Mouse (Mus musculus): Measurements from ENCODE around the gene Tle4. TPM values are rescaled to one million over a fixed set of nuclear protein-coding genes. Genes with fewer than 3 reads are reported as not detected.

Tle4 gene
- polyA plus RNA-seq, 1 experiment from 2014 or later = 35.1 TPM

- ATAC-seq (ENCODE audit: low FRiP score, low read depth) = no peak
- H3K27me3 ChIP-seq = peaks cover 23% of the 10 kb centered on the region
- peak overlapping the region; percentile 56 for H3K27ac ChIP-seq (replicated peaks)
- 0 out of 2 replicates have a peak overlapping the region, but pooled peaks have one; percentile 6 for H3K4me2 ChIP-seq (replicated peaks)
- no peaks in the 10 kb centered on the region for H3K9me3 ChIP-seq
- H3K4me1 ChIP-seq = peaks cover 47% of the 10 kb centered on the region
- no peak overlapping the region for H3K4me3 ChIP-seq
- WGBS = 49% methylated on average over 2 of the region's 2 CpGs
- H3K9ac ChIP-seq (replicated peaks) = no peak overlapping the region
- H3K36me3 ChIP-seq = 0 out of 2 replicates have a peak, but pooled peaks cover 3% of the 10 kb centered on the region
Measured at GRCm38 (mm10) chr19:14507911-14508310, 89.9 kb downstream of the Tle4 start.

GRCm38 (mm10) chr19:14506875-14507670 lies 90.8 kb downstream of the Tle4 start:
- Histone ChIP-seq H3K9ac (replicated peaks) (no peak overlapping the region), H3K4me3 (no peak overlapping the region), H3K4me2 (replicated peaks) (peak overlapping the region; percentile 6; the same call in 1 of the 2 replicates), H3K27me3 (peaks cover 22% of the 10 kb centered on the region), H3K9me3 (no peaks in the 10 kb centered on the region), H3K27ac (replicated peaks) (peak overlapping the region; percentile 56), H3K36me3 (0 out of 2 replicates have a peak, but pooled peaks cover 3% of the 10 kb centered on the region), H3K4me1 (peaks cover 54% of the 10 kb centered on the region)
- 12% methylated on average over 3 of the region's 3 CpGs for WGBS
- ATAC-seq (ENCODE audit: low FRiP score, low read depth) = peak; percentile 86

DNA sequence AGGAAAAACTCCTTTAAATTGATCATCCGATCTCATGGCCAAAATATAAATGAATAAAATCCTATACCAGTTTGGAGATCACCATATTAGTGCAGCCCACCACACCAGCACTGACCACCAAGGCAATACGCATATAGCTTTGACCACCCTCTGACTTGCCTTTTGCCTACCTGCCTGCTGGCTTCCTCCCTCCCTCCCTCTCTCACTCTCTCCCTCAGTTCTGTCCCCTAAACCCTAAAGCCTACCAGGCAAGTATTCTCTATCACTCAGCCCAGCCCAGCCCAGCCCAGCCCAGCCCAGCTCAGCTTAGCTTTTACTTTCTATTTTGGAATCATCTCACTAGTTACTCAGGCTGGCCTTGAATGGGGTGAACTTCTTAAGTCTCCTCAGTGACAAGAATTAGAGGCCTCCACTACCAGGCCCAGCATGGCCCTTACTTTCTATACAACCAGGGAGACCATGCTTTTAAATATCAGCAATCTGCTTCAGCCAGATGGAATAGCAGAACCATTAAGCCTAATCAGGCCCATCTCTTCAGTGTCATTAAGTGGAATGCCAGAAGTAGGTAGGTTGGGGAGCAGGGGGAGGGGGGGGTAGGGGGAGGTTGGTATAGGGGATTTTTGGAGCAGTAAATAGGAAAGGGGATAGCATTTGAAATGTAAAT lies 91.8 kb downstream of the Tle4 start:
- H3K4me2 ChIP-seq (replicated peaks) = peak overlapping the region; percentile 24
- WGBS = 36% methylated on average over 2 of the region's 2 CpGs
- 0 out of 2 replicates have a peak, but pooled peaks have one; percentile 7 for ATAC-seq (ENCODE audit: low FRiP score, low read depth)
- peaks cover 20% of the 10 kb centered on the region for H3K27me3 ChIP-seq
- H3K36me3 ChIP-seq = 0 out of 2 replicates have a peak, but pooled peaks cover 3% of the 10 kb centered on the region
- no peak overlapping the region for H3K4me3 ChIP-seq
- H3K9me3 ChIP-seq = no peaks in the 10 kb centered on the region
- peak overlapping the region; percentile 57 for H3K27ac ChIP-seq (replicated peaks)
- H3K4me1 ChIP-seq = peaks cover 62% of the 10 kb centered on the region
- H3K9ac ChIP-seq (replicated peaks) = no peak overlapping the region

DNA sequence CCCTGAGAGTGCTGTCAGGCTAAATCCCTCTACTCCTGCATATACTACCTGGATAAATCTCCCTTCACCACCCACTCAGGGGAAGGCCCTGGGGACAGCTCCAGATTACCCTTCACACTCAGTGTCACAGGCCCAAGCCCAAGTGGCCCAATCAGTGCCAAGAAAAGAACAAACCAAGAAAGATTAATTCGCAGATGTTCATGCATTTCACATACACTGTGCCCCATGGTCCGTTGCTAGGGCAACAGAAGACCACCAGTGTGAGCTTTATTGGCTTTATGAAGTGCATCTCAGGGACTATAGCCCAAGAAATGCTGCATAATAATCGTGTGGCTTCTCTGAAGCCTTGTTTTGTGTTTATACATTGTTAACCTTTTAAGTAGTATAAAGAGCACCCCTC lies 92.5 kb downstream of the Tle4 start:
- H3K4me1 ChIP-seq = peaks cover 65% of the 10 kb centered on the region
- ATAC-seq (ENCODE audit: low FRiP score, low read depth) = peak; percentile 69
- no peak overlapping the region for H3K4me3 ChIP-seq
- H3K27me3 ChIP-seq = peaks cover 20% of the 10 kb centered on the region
- peak overlapping the region; percentile 24 for H3K4me2 ChIP-seq (replicated peaks)
- 13% methylated on average over 3 of the region's 3 CpGs for WGBS
- no peaks in the 10 kb centered on the region for H3K9me3 ChIP-seq
- 0 out of 2 replicates have a peak, but pooled peaks cover 2% of the 10 kb centered on the region for H3K36me3 ChIP-seq
- H3K9ac ChIP-seq (replicated peaks) = no peak overlapping the region
- H3K27ac ChIP-seq (replicated peaks) = peak overlapping the region; percentile 57

GRCm38 (mm10) chr19:14503862-14504261 lies 94.0 kb downstream of the Tle4 start:
- no peaks in the 10 kb centered on the region for H3K36me3 ChIP-seq
- ATAC-seq (ENCODE audit: low FRiP score, low read depth) = no peak
- no peak overlapping the region for H3K4me2 ChIP-seq (replicated peaks)
- no peak overlapping the region for H3K27ac ChIP-seq (replicated peaks)
- peaks cover 72% of the 10 kb centered on the region for H3K4me1 ChIP-seq
- WGBS = 78% methylated on average over 6 of the region's 6 CpGs
- no peak overlapping the region for H3K4me3 ChIP-seq
- peaks cover 26% of the 10 kb centered on the region for H3K27me3 ChIP-seq
- H3K9ac ChIP-seq (replicated peaks) = no peak overlapping the region
- H3K9me3 ChIP-seq = no peaks in the 10 kb centered on the region

- ATAC-seq (ENCODE audit: low FRiP score, low read depth) = no peak
- H3K4me3 ChIP-seq = no peak overlapping the region
- no peak overlapping the region for H3K9ac ChIP-seq (replicated peaks)
- H3K9me3 ChIP-seq = no peaks in the 10 kb centered on the region
- H3K27ac ChIP-seq (replicated peaks) = peak overlapping the region; percentile 47; the same call in 1 of the 2 replicates
- no peaks in the 10 kb centered on the region for H3K36me3 ChIP-seq
- peaks cover 36% of the 10 kb centered on the region for H3K27me3 ChIP-seq
- peaks cover 59% of the 10 kb centered on the region for H3K4me1 ChIP-seq
- H3K4me2 ChIP-seq (replicated peaks) = no peak overlapping the region
- 10% methylated on average over 7 of the region's 7 CpGs for WGBS
Measured at GRCm38 (mm10) chr19:14502234-14502633, 95.6 kb downstream of the Tle4 start.

GRCm38 (mm10) chr19:14499835-14500425 lies 97.9 kb downstream of the Tle4 start:
- Histone ChIP-seq H3K4me3 (no peak overlapping the region), H3K27me3 (peaks cover 40% of the 10 kb centered on the region), H3K9ac (replicated peaks) (no peak overlapping the region), H3K9me3 (no peaks in the 10 kb centered on the region), H3K4me1 (peaks cover 37% of the 10 kb centered on the region), H3K36me3 (no peaks in the 10 kb centered on the region), H3K4me2 (replicated peaks) (no peak overlapping the region), H3K27ac (replicated peaks) (no peak overlapping the region)
- WGBS = 18% methylated on average over 3 of the region's 3 CpGs
- ATAC-seq (ENCODE audit: low FRiP score, low read depth) = no peak

DNA sequence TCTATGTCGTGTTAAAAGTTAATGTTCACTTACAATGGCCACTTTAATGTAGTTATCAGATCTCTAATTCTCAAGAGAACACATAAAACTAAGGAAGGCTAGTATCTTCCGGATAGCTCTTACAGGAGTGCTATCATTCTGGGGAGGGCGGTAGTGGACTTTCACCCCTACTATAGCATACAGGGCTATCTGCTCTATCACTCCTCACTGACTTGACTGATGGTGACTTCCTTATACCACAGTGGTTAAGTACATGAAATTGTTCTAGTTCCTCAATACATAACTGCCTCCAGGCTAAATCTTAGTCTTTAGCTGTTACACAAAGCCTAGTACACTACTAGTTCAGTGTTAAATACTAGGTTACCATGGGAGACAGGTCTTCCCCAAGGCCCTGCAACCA lies 104.8 kb downstream of the Tle4 start:
- peaks cover 20% of the 10 kb centered on the region for H3K27me3 ChIP-seq
- H3K4me1 ChIP-seq = no peaks in the 10 kb centered on the region; the same call in 1 of the 2 replicates
- no peak for ATAC-seq (ENCODE audit: low FRiP score, low read depth)
- H3K27ac ChIP-seq (replicated peaks) = no peak overlapping the region
- H3K4me2 ChIP-seq (replicated peaks) = no peak overlapping the region
- 95% methylated on average over 3 of the region's 3 CpGs for WGBS
- H3K9me3 ChIP-seq = no peaks in the 10 kb centered on the region
- H3K9ac ChIP-seq (replicated peaks) = no peak overlapping the region
- H3K36me3 ChIP-seq = no peaks in the 10 kb centered on the region
- no peak overlapping the region for H3K4me3 ChIP-seq

GRCm38 (mm10) chr19:14487180-14487579 lies 110.7 kb downstream of the Tle4 start:
- H3K4me1 ChIP-seq = peaks cover 10% of the 10 kb centered on the region
- H3K36me3 ChIP-seq = no peaks in the 10 kb centered on the region
- H3K4me3 ChIP-seq = no peak overlapping the region
- peak; percentile 54; the same call in 1 of the 2 replicates for ATAC-seq (ENCODE audit: low FRiP score, low read depth)
- WGBS = 73% methylated on average over 9 of the region's 9 CpGs
- H3K27ac ChIP-seq (replicated peaks) = no peak overlapping the region
- H3K9ac ChIP-seq (replicated peaks) = no peak overlapping the region
- no peak overlapping the region for H3K4me2 ChIP-seq (replicated peaks)
- H3K9me3 ChIP-seq = no peaks in the 10 kb centered on the region
- H3K27me3 ChIP-seq = peaks cover 11% of the 10 kb centered on the region; the same call in 1 of the 2 replicates

DNA sequence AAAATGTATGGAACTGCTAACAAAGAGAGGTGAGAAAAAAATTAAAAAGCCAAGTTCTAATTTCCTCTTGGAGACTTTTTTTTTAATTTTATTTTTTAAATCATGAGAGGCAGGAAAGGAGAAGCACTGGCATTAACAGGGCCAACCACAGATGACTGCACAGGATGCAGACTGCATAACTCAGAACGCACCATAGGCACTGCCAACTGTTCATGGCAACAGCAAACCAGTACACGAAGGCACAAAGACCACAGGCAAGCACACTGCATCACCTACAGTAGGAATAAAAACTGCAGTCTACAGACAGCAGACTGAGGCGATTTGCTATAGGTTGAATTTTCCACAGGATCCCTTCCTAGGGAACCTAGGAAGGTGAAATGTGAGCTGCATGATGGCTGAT lies 112.7 kb downstream of the Tle4 start:
- no peak for ATAC-seq (ENCODE audit: low FRiP score, low read depth)
- Histone ChIP-seq H3K4me3 (no peak overlapping the region), H3K9ac (replicated peaks) (no peak overlapping the region), H3K27ac (replicated peaks) (no peak overlapping the region), H3K27me3 (peaks cover 13% of the 10 kb centered on the region; the same call in 1 of the 2 replicates), H3K4me1 (peaks cover 29% of the 10 kb centered on the region), H3K4me2 (replicated peaks) (no peak overlapping the region), H3K36me3 (no peaks in the 10 kb centered on the region), H3K9me3 (no peaks in the 10 kb centered on the region)
- 89% methylated on average over 3 of the region's 3 CpGs for WGBS

DNA sequence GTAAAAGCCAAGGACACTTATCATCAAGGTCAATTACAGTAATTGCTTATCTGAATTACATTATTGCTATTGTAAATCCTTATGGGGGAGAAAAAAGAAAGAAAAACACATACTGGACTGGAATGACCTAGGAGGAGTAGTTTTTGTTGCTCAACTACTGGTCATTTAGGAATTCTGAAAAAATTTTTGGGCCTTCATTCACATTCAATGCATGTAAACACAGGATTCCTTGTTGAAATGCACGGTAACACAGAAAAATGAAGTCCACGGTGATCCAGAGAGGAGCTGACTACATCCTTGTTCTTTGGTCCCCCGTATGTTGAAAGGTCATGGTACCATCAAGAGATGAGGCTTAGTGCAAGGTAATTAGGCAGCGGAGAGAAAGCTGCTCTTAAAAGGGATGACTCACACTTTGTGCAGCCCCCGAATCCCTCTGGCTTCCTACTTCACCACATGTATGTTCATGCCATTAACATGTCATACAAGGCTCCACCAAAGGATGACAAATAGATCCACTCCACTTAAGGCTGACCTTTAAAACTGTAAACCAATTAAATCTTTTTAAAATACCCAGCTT lies 115.2 kb downstream of the Tle4 start:
- 65% methylated on average over 5 of the region's 5 CpGs for WGBS
- no peaks in the 10 kb centered on the region for H3K36me3 ChIP-seq
- no peak overlapping the region for H3K4me3 ChIP-seq
- no peaks in the 10 kb centered on the region for H3K9me3 ChIP-seq
- H3K9ac ChIP-seq (replicated peaks) = no peak overlapping the region
- no peak for ATAC-seq (ENCODE audit: low FRiP score, low read depth)
- H3K27me3 ChIP-seq = peaks cover 13% of the 10 kb centered on the region; the same call in 1 of the 2 replicates
- peaks cover 38% of the 10 kb centered on the region for H3K4me1 ChIP-seq
- no peak overlapping the region for H3K27ac ChIP-seq (replicated peaks)
- H3K4me2 ChIP-seq (replicated peaks) = no peak overlapping the region

All from midbrain, embryonic 12.5 days (tissue).